Mouse (Mus musculus): ENCODE measurements around the gene Rbks. TPM values are rescaled to one million over a fixed set of nuclear protein-coding genes. Genes with fewer than 3 reads are reported as not detected.
"Not testable (repeated sequence)": the region's sequence is repeated elsewhere in the genome, so short reads cannot be mapped to it uniquely, and the experiment has no call there.

Rbks gene
- polyA plus RNA-seq, 1 experiment = 1.5 TPM

GRCm38 (mm10) chr5:31597430-31597944 is 99.9 kb downstream of the Rbks start:
- no peak for TF ChIP-seq CTCF (IDR thresholded peaks at IDR 0.05; ENCODE audit: borderline replicate concordance, extremely low read depth, insufficient read depth, insufficient read length)
- no peak for TF ChIP-seq POLR2A (IDR thresholded peaks at IDR 0.05; ENCODE audit: borderline replicate concordance, extremely low read depth, insufficient read depth, insufficient read length, poor library complexity, severe bottlenecking)
- no peak for DNase-seq (ENCODE audit: low read depth)

- DNase-seq (ENCODE audit: low read depth) = peak; percentile 56
- TF ChIP-seq CTCF (IDR thresholded peaks at IDR 0.05; ENCODE audit: borderline replicate concordance, extremely low read depth, insufficient read depth, insufficient read length) = peak; percentile 26; the same call in 1 of the 2 replicates
- no peak for TF ChIP-seq POLR2A (IDR thresholded peaks at IDR 0.05; ENCODE audit: borderline replicate concordance, extremely low read depth, insufficient read depth, insufficient read length, poor library complexity, severe bottlenecking)
Measured at GRCm38 (mm10) chr5:31596481-31597429, 100.7 kb downstream of the Rbks start, which contains the start of gene Mrpl33. Gene Mrpl33, plus strand, starts transcription at chr5:31596935.

GRCm38 (mm10) chr5:31595868-31596267 is 101.6 kb downstream of the Rbks start:
- DNase-seq (ENCODE audit: low read depth) = no peak
- TF ChIP-seq CTCF (IDR thresholded peaks at IDR 0.05; ENCODE audit: borderline replicate concordance, extremely low read depth, insufficient read depth, insufficient read length) (no peak), POLR2A (IDR thresholded peaks at IDR 0.05; ENCODE audit: borderline replicate concordance, extremely low read depth, insufficient read depth, insufficient read length, poor library complexity, severe bottlenecking) (no peak)

GRCm38 (mm10) chr5:31591122-31591521 is 106.3 kb downstream of the Rbks start:
- no peak for TF ChIP-seq POLR2A (IDR thresholded peaks at IDR 0.05; ENCODE audit: borderline replicate concordance, extremely low read depth, insufficient read depth, insufficient read length, poor library complexity, severe bottlenecking)
- TF ChIP-seq CTCF (IDR thresholded peaks at IDR 0.05; ENCODE audit: borderline replicate concordance, extremely low read depth, insufficient read depth, insufficient read length) = no peak
- DNase-seq (ENCODE audit: low read depth) = no peak

GRCm38 (mm10) chr5:31589711-31590319 is 107.6 kb downstream of the Rbks start:
- peak; percentile 60 for DNase-seq (ENCODE audit: low read depth)
- TF ChIP-seq POLR2A (IDR thresholded peaks at IDR 0.05; ENCODE audit: borderline replicate concordance, extremely low read depth, insufficient read depth, insufficient read length, poor library complexity, severe bottlenecking) = no peak
- no peak for TF ChIP-seq CTCF (IDR thresholded peaks at IDR 0.05; ENCODE audit: borderline replicate concordance, extremely low read depth, insufficient read depth, insufficient read length)

GRCm38 (mm10) chr5:31588672-31589071 is 108.8 kb downstream of the Rbks start:
- not testable (repeated sequence) for DNase-seq (ENCODE audit: low read depth)
- TF ChIP-seq CTCF (IDR thresholded peaks at IDR 0.05; ENCODE audit: borderline replicate concordance, extremely low read depth, insufficient read depth, insufficient read length) = peak; percentile 25; the same call in 1 of the 2 replicates

- DNase-seq (ENCODE audit: low read depth) = no peak
- no peak for TF ChIP-seq POLR2A (IDR thresholded peaks at IDR 0.05; ENCODE audit: borderline replicate concordance, extremely low read depth, insufficient read depth, insufficient read length, poor library complexity, severe bottlenecking)
- no peak for TF ChIP-seq CTCF (IDR thresholded peaks at IDR 0.05; ENCODE audit: borderline replicate concordance, extremely low read depth, insufficient read depth, insufficient read length)
Measured at GRCm38 (mm10) chr5:31588016-31588415, 109.4 kb downstream of the Rbks start.

GRCm38 (mm10) chr5:31585526-31585925 is 111.9 kb downstream of the Rbks start:
- no peak for DNase-seq (ENCODE audit: low read depth)
- TF ChIP-seq POLR2A (IDR thresholded peaks at IDR 0.05; ENCODE audit: borderline replicate concordance, extremely low read depth, insufficient read depth, insufficient read length, poor library complexity, severe bottlenecking) = no peak
- no peak for TF ChIP-seq CTCF (IDR thresholded peaks at IDR 0.05; ENCODE audit: borderline replicate concordance, extremely low read depth, insufficient read depth, insufficient read length)

- DNase-seq (ENCODE audit: low read depth) = no peak
- TF ChIP-seq CTCF (IDR thresholded peaks at IDR 0.05; ENCODE audit: borderline replicate concordance, extremely low read depth, insufficient read depth, insufficient read length) (no peak), POLR2A (IDR thresholded peaks at IDR 0.05; ENCODE audit: borderline replicate concordance, extremely low read depth, insufficient read depth, insufficient read length, poor library complexity, severe bottlenecking) (no peak)
Measured at GRCm38 (mm10) chr5:31583261-31583660, 114.2 kb downstream of the Rbks start.

- DNase-seq (ENCODE audit: low read depth) = no peak
- no peak for TF ChIP-seq POLR2A (IDR thresholded peaks at IDR 0.05; ENCODE audit: borderline replicate concordance, extremely low read depth, insufficient read depth, insufficient read length, poor library complexity, severe bottlenecking)
- TF ChIP-seq CTCF (IDR thresholded peaks at IDR 0.05; ENCODE audit: borderline replicate concordance, extremely low read depth, insufficient read depth, insufficient read length) = no peak
Measured at GRCm38 (mm10) chr5:31581932-31582331, 115.5 kb downstream of the Rbks start.

- no peak for TF ChIP-seq CTCF (IDR thresholded peaks at IDR 0.05; ENCODE audit: borderline replicate concordance, extremely low read depth, insufficient read depth, insufficient read length)
Measured at GRCm38 (mm10) chr5:31581263-31581662, 116.2 kb downstream of the Rbks start.

More at GRCm38 (mm10) chr5:31581263-31581662, 116.2 kb downstream of the Rbks start:
- no peak for DNase-seq (ENCODE audit: low read depth)
